Mouse (Mus musculus) kidney, postnatal 4 days (tissue): ENCODE data around the gene Lbhd2.

Experiments used
- DNase-seq, 2 experiments: peaks; one replicate each; pipeline ENCODE4 v3.0.0; 2021; ENCODE audit warnings: mixed read lengths in 2 of 2

The Lbhd2 gene

GRCm38 (mm10) chr12:111406622-111407021, at the start of gene Lbhd2:
Gene Lbhd2 (plus strand): TSS chr12:111406809.
- DNase-seq, result peak; percentile 57 to 71

GRCm38 (mm10) chr12:111360671-111361070, 45.9 kb upstream of the Lbhd2 start:
- no peak for DNase-seq

- DNase-seq, result peak; percentile 46 to 62
Observed at GRCm38 (mm10) chr12:111361319-111362098, 45.1 kb upstream of the Lbhd2 start.

GRCm38 (mm10) chr12:111364234-111364633, 42.4 kb upstream of the Lbhd2 start:
- DNase-seq, result no peak

GRCm38 (mm10) chr12:111367065-111367464, 39.5 kb upstream of the Lbhd2 start:
- no peak for DNase-seq

GRCm38 (mm10) chr12:111370249-111370648, 36.4 kb upstream of the Lbhd2 start:
- peak in 1 of 2 experiments; percentile 60 for DNase-seq

GRCm38 (mm10) chr12:111371905-111372304, 34.7 kb upstream of the Lbhd2 start:
- no peak for DNase-seq

GRCm38 (mm10) chr12:111373411-111373810, 33.2 kb upstream of the Lbhd2 start:
- DNase-seq, result no peak

- no peak for DNase-seq
Observed at GRCm38 (mm10) chr12:111374727-111375126, 31.9 kb upstream of the Lbhd2 start.

GRCm38 (mm10) chr12:111375559-111375958, 31.1 kb upstream of the Lbhd2 start:
- no peak for DNase-seq

GRCm38 (mm10) chr12:111376053-111376452, 30.6 kb upstream of the Lbhd2 start:
- DNase-seq, result no peak

- peak; percentile 77 to 85 for DNase-seq
Observed at GRCm38 (mm10) chr12:111376826-111377331, 29.7 kb upstream of the Lbhd2 start.

- peak; percentile 95 to 97 for DNase-seq
Observed at GRCm38 (mm10) chr12:111377376-111377973, 29.1 kb upstream of the Lbhd2 start, which contains the start of gene Cdc42bpb. Gene Cdc42bpb (minus strand): TSS chr12:111377718.

GRCm38 (mm10) chr12:111377986-111378490, 28.6 kb upstream of the Lbhd2 start:
- peak; percentile 62 to 75 for DNase-seq

GRCm38 (mm10) chr12:111378812-111379211, 27.8 kb upstream of the Lbhd2 start:
- DNase-seq, result no peak

- no peak for DNase-seq
Observed at GRCm38 (mm10) chr12:111385883-111386641, 20.5 kb upstream of the Lbhd2 start.

GRCm38 (mm10) chr12:111386642-111387120, 19.9 kb upstream of the Lbhd2 start:
- DNase-seq, result peak; percentile 57 to 72

- DNase-seq, result peak in 1 of 2 experiments; percentile 35
Observed at GRCm38 (mm10) chr12:111387146-111387545, 19.5 kb upstream of the Lbhd2 start.

- no peak for DNase-seq
Observed at GRCm38 (mm10) chr12:111394008-111394407, 12.6 kb upstream of the Lbhd2 start.

- no peak for DNase-seq
Observed at GRCm38 (mm10) chr12:111396997-111397396, 9.6 kb upstream of the Lbhd2 start.

- peak; percentile 86 to 90 for DNase-seq
Observed at GRCm38 (mm10) chr12:111401454-111402184, 5.0 kb upstream of the Lbhd2 start.

GRCm38 (mm10) chr12:111404880-111405279, 1.7 kb upstream of the Lbhd2 start:
- no peak for DNase-seq
